Mouse (Mus musculus) embryonic facial prominence, embryonic 13.5 days (tissue): ENCODE data around the gene Ndnf. TPM values are rescaled to one million over a fixed set of nuclear protein-coding genes. Genes with fewer than 3 reads are reported as not detected.

Experiments
- ATAC-seq: fragments of 200-750 bp; cut with Nextera tagmentation; 2 replicates; pipeline ENCODE4 v1.8.0; 2017; ENCODE audit warnings: low read depth; ENCODE audit not compliant: insufficient number of reproducible peaks, insufficient read depth, low FRiP score, low TSS enrichment
- H3K27ac ChIP-seq: fragments of 300-500 bp; sonication (generic); 2 replicates; pipeline ENCODE4 v1.5.1; 2015; ENCODE audit warnings: moderate library complexity, mild to moderate bottlenecking, inconsistent platforms
- H3K27me3 ChIP-seq: fragments of 300-500 bp; sonication (generic); 2 replicates; pipeline ENCODE4 v1.6.1; 2015; ENCODE audit warnings: mild to moderate bottlenecking, inconsistent platforms
- H3K36me3 ChIP-seq: fragments of 300-500 bp; sonication (generic); 2 replicates; pipeline ENCODE4 v1.6.1; 2015; ENCODE audit warnings: mild to moderate bottlenecking, inconsistent platforms
- H3K4me1 ChIP-seq: fragments of 300-500 bp; sonication (generic); 2 replicates; pipeline ENCODE4 v1.6.1; 2015; ENCODE audit warnings: inconsistent platforms
- H3K4me2 ChIP-seq: fragments of 300-500 bp; sonication (generic); 2 replicates; pipeline ENCODE4 v1.6.1; 2015; ENCODE audit warnings: moderate library complexity, mild to moderate bottlenecking, inconsistent platforms
- H3K4me3 ChIP-seq: fragments of 300-500 bp; sonication (generic); 2 replicates; pipeline ENCODE4 v1.5.1; 2015; ENCODE audit warnings: mild to moderate bottlenecking, inconsistent platforms
- H3K9ac ChIP-seq: fragments of 300-500 bp; sonication (generic); 2 replicates; pipeline ENCODE4 v1.6.1; 2015; ENCODE audit warnings: mild to moderate bottlenecking, inconsistent platforms
- H3K9me3 ChIP-seq: fragments of 300-500 bp; sonication (generic); 2 replicates; pipeline ENCODE4 v1.6.1; 2016; ENCODE audit warnings: inconsistent platforms
- WGBS: fragments of 180-500 bp; shearing (Covaris S2); methylation state at CpG from one replicate; pipeline ENCODE4 v1.1.7; 2015; ENCODE audit warnings: mixed read lengths; 5-methylcytosine and 5-hydroxymethylcytosine counted together
- polyA plus RNA-seq: library from polyadenylated mRNA; unstranded; fragments of >200 nt; fragmentation: Nextera tagmentation; extraction: Ambion mirVana; gene quantifications from 2 replicates; pipeline ENCODE4 v1.2.1, GENCODE M21; 2015

Ndnf gene
- polyA plus RNA-seq, 1 experiment from 2014 or later = 14.3 TPM

GRCm38 (mm10) chr6:65666295-65666694 lies 5.1 kb upstream of the Ndnf start:
- Histone ChIP-seq H3K9ac (no peak overlapping the region), H3K27me3 (peaks cover 8% of the 10 kb centered on the region), H3K9me3 (no peaks in the 10 kb centered on the region), H3K4me3 (no peak overlapping the region), H3K4me1 (peaks cover 13% of the 10 kb centered on the region), H3K36me3 (no peaks in the 10 kb centered on the region), H3K4me2 (no peak overlapping the region), H3K27ac (no peak overlapping the region)
- ATAC-seq = no peak
- 78% methylated on average over 3 of the region's 3 CpGs for WGBS

- no peak overlapping the region for H3K27ac ChIP-seq
- no peak overlapping the region for H3K4me2 ChIP-seq
- H3K4me1 ChIP-seq = peaks cover 23% of the 10 kb centered on the region
- H3K27me3 ChIP-seq = peaks cover 11% of the 10 kb centered on the region
- H3K9me3 ChIP-seq = no peaks in the 10 kb centered on the region
- no peaks in the 10 kb centered on the region for H3K36me3 ChIP-seq
- no peak overlapping the region for H3K4me3 ChIP-seq
- ATAC-seq = no peak
- no peak overlapping the region for H3K9ac ChIP-seq
- 41% methylated on average over 2 of the region's 2 CpGs for WGBS
Observed at GRCm38 (mm10) chr6:65669971-65670370, 1.4 kb upstream of the Ndnf start.

- Histone ChIP-seq H3K9ac (peak overlapping the region; percentile 85), H3K27me3 (peaks cover 11% of the 10 kb centered on the region), H3K4me3 (peak overlapping the region; percentile 65), H3K4me1 (peaks cover 24% of the 10 kb centered on the region), H3K4me2 (peak overlapping the region; percentile 92), H3K27ac (peak overlapping the region; percentile 64), H3K36me3 (no peaks in the 10 kb centered on the region), H3K9me3 (no peaks in the 10 kb centered on the region)
- 1% methylated on average over 17 of the region's 21 CpGs for WGBS
- no peak; the same call in none of the 2 replicates for ATAC-seq
Observed at GRCm38 (mm10) chr6:65670981-65671411, 394 bp upstream of the Ndnf start.

- under 1% methylated on average over 57 of the region's 57 CpGs for WGBS
- Histone ChIP-seq H3K9me3 (no peaks in the 10 kb centered on the region), H3K4me3 (peak overlapping the region; percentile 65), H3K27ac (peak overlapping the region; percentile 79), H3K9ac (peak overlapping the region; percentile 85), H3K36me3 (no peaks in the 10 kb centered on the region), H3K4me2 (peak overlapping the region; percentile 92), H3K4me1 (peaks cover 20% of the 10 kb centered on the region), H3K27me3 (peaks cover 11% of the 10 kb centered on the region)
- ATAC-seq = peak; percentile 60
Observed at GRCm38 (mm10) chr6:65672131-65673031, 991 bp downstream of the Ndnf start.

- Histone ChIP-seq H3K4me2 (no peak overlapping the region), H3K36me3 (no peaks in the 10 kb centered on the region), H3K9ac (no peak overlapping the region), H3K27me3 (no peaks in the 10 kb centered on the region), H3K4me1 (peaks cover 9% of the 10 kb centered on the region), H3K4me3 (no peak overlapping the region), H3K27ac (no peak overlapping the region), H3K9me3 (no peaks in the 10 kb centered on the region)
- ATAC-seq = no peak
Observed at GRCm38 (mm10) chr6:65693938-65694337, 22.5 kb downstream of the Ndnf start.

- no peak overlapping the region for H3K4me3 ChIP-seq
- no peak overlapping the region for H3K4me2 ChIP-seq
- H3K27ac ChIP-seq = no peak overlapping the region
- H3K9ac ChIP-seq = no peak overlapping the region
- no peaks in the 10 kb centered on the region for H3K9me3 ChIP-seq
- WGBS = 76% methylated on average over 1 of the region's 1 CpGs
- ATAC-seq = no peak
- H3K36me3 ChIP-seq = no peaks in the 10 kb centered on the region
- no peaks in the 10 kb centered on the region for H3K27me3 ChIP-seq
- no peaks in the 10 kb centered on the region for H3K4me1 ChIP-seq
Observed at GRCm38 (mm10) chr6:65720676-65721075, 49.3 kb downstream of the Ndnf start.

- WGBS = 33% methylated on average over 2 of the region's 2 CpGs
- Histone ChIP-seq H3K27me3 (no peaks in the 10 kb centered on the region), H3K4me1 (no peaks in the 10 kb centered on the region), H3K27ac (no peak overlapping the region), H3K9ac (no peak overlapping the region), H3K4me3 (no peak overlapping the region), H3K9me3 (no peaks in the 10 kb centered on the region), H3K4me2 (no peak overlapping the region), H3K36me3 (no peaks in the 10 kb centered on the region)
- no peak for ATAC-seq
Observed at GRCm38 (mm10) chr6:65725677-65726076, 54.3 kb downstream of the Ndnf start.

GRCm38 (mm10) chr6:65728261-65728660 lies 56.9 kb downstream of the Ndnf start:
- H3K4me3 ChIP-seq = no peak overlapping the region
- H3K4me1 ChIP-seq = no peaks in the 10 kb centered on the region
- H3K9ac ChIP-seq = no peak overlapping the region
- no peaks in the 10 kb centered on the region for H3K27me3 ChIP-seq
- 67% methylated on average over 3 of the region's 3 CpGs for WGBS
- no peaks in the 10 kb centered on the region for H3K9me3 ChIP-seq
- ATAC-seq = no peak
- H3K36me3 ChIP-seq = no peaks in the 10 kb centered on the region
- no peak overlapping the region for H3K27ac ChIP-seq
- no peak overlapping the region for H3K4me2 ChIP-seq

GRCm38 (mm10) chr6:65739442-65739841 lies 68.1 kb downstream of the Ndnf start:
- WGBS = 61% methylated on average over 8 of the region's 8 CpGs
- no peaks in the 10 kb centered on the region for H3K36me3 ChIP-seq
- H3K9me3 ChIP-seq = no peaks in the 10 kb centered on the region
- no peak for ATAC-seq
- no peak overlapping the region for H3K27ac ChIP-seq
- no peaks in the 10 kb centered on the region for H3K27me3 ChIP-seq
- H3K4me1 ChIP-seq = no peaks in the 10 kb centered on the region
- no peak overlapping the region for H3K9ac ChIP-seq
- H3K4me3 ChIP-seq = no peak overlapping the region
- no peak overlapping the region for H3K4me2 ChIP-seq

- H3K36me3 ChIP-seq = no peaks in the 10 kb centered on the region
Observed at GRCm38 (mm10) chr6:65743144-65743870, 71.9 kb downstream of the Ndnf start.

GRCm38 (mm10) chr6:65743871-65744202 lies 72.4 kb downstream of the Ndnf start:
- Histone ChIP-seq H3K4me3 (no peak overlapping the region), H3K9ac (no peak overlapping the region), H3K9me3 (peaks cover 3% of the 10 kb centered on the region), H3K4me2 (no peak overlapping the region), H3K27me3 (no peaks in the 10 kb centered on the region), H3K27ac (no peak overlapping the region), H3K4me1 (no peaks in the 10 kb centered on the region), H3K36me3 (no peaks in the 10 kb centered on the region)
- ATAC-seq = no peak

More at GRCm38 (mm10) chr6:65743144-65743870, 71.9 kb downstream of the Ndnf start:
- WGBS = 63% methylated on average over 1 of the region's 1 CpGs
- H3K9ac ChIP-seq = no peak overlapping the region
- H3K4me1 ChIP-seq = no peaks in the 10 kb centered on the region
- ATAC-seq = no peak
- no peak overlapping the region for H3K4me2 ChIP-seq
- no peak overlapping the region for H3K4me3 ChIP-seq
- H3K9me3 ChIP-seq = peaks cover 3% of the 10 kb centered on the region
- no peak overlapping the region for H3K27ac ChIP-seq
- H3K27me3 ChIP-seq = no peaks in the 10 kb centered on the region

GRCm38 (mm10) chr6:65758214-65758613 lies 86.8 kb downstream of the Ndnf start:
- H3K36me3 ChIP-seq = no peaks in the 10 kb centered on the region
- H3K4me2 ChIP-seq = no peak overlapping the region
- 44% methylated on average over 7 of the region's 7 CpGs for WGBS
- ATAC-seq = no peak
- peaks cover 9% of the 10 kb centered on the region for H3K4me1 ChIP-seq
- no peak overlapping the region for H3K4me3 ChIP-seq
- H3K27ac ChIP-seq = no peak overlapping the region
- no peaks in the 10 kb centered on the region for H3K27me3 ChIP-seq
- H3K9ac ChIP-seq = no peak overlapping the region
- H3K9me3 ChIP-seq = no peaks in the 10 kb centered on the region
